Mouse (Mus musculus) MEL (cell line): ENCODE measurements around the gene AC124108.1. TPM values are rescaled to one million over a fixed set of nuclear protein-coding genes. Genes with fewer than 3 reads are reported as not detected.

Experiments
- DNase-seq: peaks from one replicate; pipeline ENCODE4 v3.0.0; 2011; ENCODE audit warnings: low read depth, low spot score
- H3K27ac ChIP-seq: 2 replicates; pipeline ENCODE4 v1.5.1; 2012; ENCODE audit warnings: low read depth, mild to moderate bottlenecking, control low read depth, low read length, moderate library complexity; ENCODE audit not compliant: control insufficient read depth
- H3K27me3 ChIP-seq, 2 experiments: fragments of 150-350 bp in 1 of 2; sonication (generic) in 1 of 2; 2 replicates each; pipeline ENCODE4 v1.6.1; 2012; ENCODE audit warnings: low read length in 2 of 2, mild to moderate bottlenecking in 2 of 2, improper control_type of control experiment in 1 of 2, moderate library complexity in 1 of 2; ENCODE audit not compliant: insufficient read depth in 2 of 2, control insufficient read depth in 1 of 2
- H3K36me3 ChIP-seq, 2 experiments: 2 replicates each; pipeline ENCODE4 v1.6.1; 2012 to 2014; ENCODE audit warnings: low read length in 2 of 2, improper control_type of control experiment in 1 of 2, inconsistent platforms in 1 of 2, mild to moderate bottlenecking in 1 of 2; ENCODE audit not compliant: insufficient read depth in 2 of 2, control insufficient read depth in 1 of 2
- H3K4me1 ChIP-seq, 2 experiments: fragments of 150-350 bp in 1 of 2; sonication (generic) in 1 of 2; 2 replicates each; pipeline ENCODE4 v1.6.1; 2012; ENCODE audit warnings: low read length in 2 of 2, improper control_type of control experiment in 1 of 2, mild to moderate bottlenecking in 1 of 2; ENCODE audit not compliant: insufficient read depth in 2 of 2, control insufficient read depth in 1 of 2
- H3K4me3 ChIP-seq, 2 experiments: fragments of 150-350 bp in 1 of 2; sonication (generic) in 1 of 2; 2 replicates each; pipeline ENCODE4 v1.5.1; 2012; ENCODE audit warnings: low read depth in 2 of 2, low read length in 2 of 2, mild to moderate bottlenecking in 2 of 2, moderate library complexity in 2 of 2, control low read depth in 1 of 2, improper control_type of control experiment in 1 of 2; ENCODE audit not compliant: control insufficient read depth in 1 of 2, insufficient read depth in 1 of 2
- H3K79me2 ChIP-seq: 2 replicates; pipeline ENCODE4 v1.6.1; 2012; ENCODE audit warnings: mild to moderate bottlenecking, low read length, moderate library complexity; ENCODE audit not compliant: control insufficient read depth, poor library complexity, insufficient read depth
- H3K9ac ChIP-seq: 2 replicates; pipeline ENCODE4 v1.6.1; 2012; ENCODE audit warnings: low read depth, mild to moderate bottlenecking, control low read depth, low read length, moderate library complexity; ENCODE audit not compliant: control insufficient read depth, poor library complexity, severe bottlenecking
- H3K9me3 ChIP-seq: fragments of 150-350 bp; sonication (generic); replicated peaks from 2 replicates; pipeline ENCODE4 v1.6.1; 2012; ENCODE audit warnings: mild to moderate bottlenecking, low read length, improper control_type of control experiment, moderate library complexity; ENCODE audit not compliant: insufficient read depth
- CHD1 ChIP-seq: IDR thresholded peaks from 2 replicates; pipeline ENCODE4 v1.6.1; 2012; ENCODE audit warnings: low read depth, mild to moderate bottlenecking, inconsistent platforms, low read length, improper control_type of control experiment
- CHD2 ChIP-seq: IDR thresholded peaks from 2 replicates; pipeline ENCODE4 v1.6.1; 2011; ENCODE audit warnings: low read length, improper control_type of control experiment
- CTCF ChIP-seq, 3 experiments: IDR thresholded peaks in 2 of 3; conservative IDR thresholded peaks in 1 of 3; 2 replicates each; pipeline ENCODE4 v1.5.1; 2011 to 2012; ENCODE audit warnings: low read length in 3 of 3, low read depth in 2 of 3, mild to moderate bottlenecking in 2 of 3, improper control_type of control experiment in 1 of 3, inconsistent platforms in 1 of 3, mixed read lengths in 1 of 3, moderate library complexity in 1 of 3; ENCODE audit not compliant: control insufficient read depth in 1 of 3, insufficient read depth in 1 of 3, poor library complexity in 1 of 3, severe bottlenecking in 1 of 3
- ELF1 ChIP-seq: IDR thresholded peaks from 2 replicates; pipeline ENCODE4 v1.6.1; 2014; ENCODE audit warnings: low read depth, mild to moderate bottlenecking, inconsistent platforms, low read length, improper control_type of control experiment, moderate library complexity
- ETS1 ChIP-seq: IDR thresholded peaks from 2 replicates; pipeline ENCODE4 v1.6.1; 2012; ENCODE audit warnings: low read depth, mild to moderate bottlenecking, inconsistent platforms, low read length, improper control_type of control experiment, moderate library complexity
- GABPA ChIP-seq: IDR thresholded peaks from 2 replicates; pipeline ENCODE4 v1.6.1; 2012; ENCODE audit warnings: low read depth, mild to moderate bottlenecking, inconsistent platforms, low read length, improper control_type of control experiment, moderate library complexity
- JUND ChIP-seq: IDR thresholded peaks from 2 replicates; pipeline ENCODE4 v1.6.1; 2011; ENCODE audit warnings: low read depth, mild to moderate bottlenecking, improper control_type of control experiment, low read length
- KAT2A ChIP-seq: conservative IDR thresholded peaks from 2 replicates; pipeline ENCODE4 v1.6.1; 2012; ENCODE audit warnings: low read depth, low read length, improper control_type of control experiment, inconsistent platforms
- MAFK ChIP-seq: IDR thresholded peaks from 2 replicates; pipeline ENCODE4 v1.6.1; 2011; ENCODE audit warnings: low read depth, mild to moderate bottlenecking, low read length, improper control_type of control experiment, borderline replicate concordance
- MAX ChIP-seq: IDR thresholded peaks from 2 replicates; pipeline ENCODE4 v1.6.1; 2011; ENCODE audit warnings: low read length, improper control_type of control experiment
- MAZ ChIP-seq: IDR thresholded peaks from 2 replicates; pipeline ENCODE4 v1.6.1; 2012; ENCODE audit warnings: low read depth, mild to moderate bottlenecking, inconsistent platforms, low read length, improper control_type of control experiment
- MEF2A ChIP-seq: IDR thresholded peaks from 2 replicates; pipeline ENCODE4 v1.6.1; 2014; ENCODE audit warnings: low read depth, mild to moderate bottlenecking, inconsistent platforms, low read length, improper control_type of control experiment; ENCODE audit not compliant: poor library complexity, insufficient replicate concordance, severe bottlenecking; ENCODE audit errors: extremely low read depth
- MYB ChIP-seq: IDR thresholded peaks from 2 replicates; pipeline ENCODE4 v1.6.1; 2011; ENCODE audit warnings: mild to moderate bottlenecking, low read depth, low read length, improper control_type of control experiment
- MYC ChIP-seq: IDR thresholded peaks from 2 replicates; pipeline ENCODE4 v1.6.1; 2011; ENCODE audit warnings: low read depth, mild to moderate bottlenecking, low read length, improper control_type of control experiment, moderate library complexity
- NELFE ChIP-seq: IDR thresholded peaks from 2 replicates; pipeline ENCODE4 v1.6.1; 2011; ENCODE audit warnings: low read depth, low read length, improper control_type of control experiment
- NRF1 ChIP-seq: IDR thresholded peaks from 2 replicates; pipeline ENCODE4 v1.6.1; 2014; ENCODE audit warnings: low read depth, mild to moderate bottlenecking, inconsistent platforms, low read length, improper control_type of control experiment, moderate library complexity; ENCODE audit not compliant: poor library complexity, insufficient read depth, severe bottlenecking
- POLR2A ChIP-seq, 2 experiments: IDR thresholded peaks; 2 replicates each; pipeline ENCODE4 v1.6.1; 2011 to 2012; ENCODE audit warnings: low read length in 2 of 2, mild to moderate bottlenecking in 2 of 2, control low read depth in 1 of 2, improper control_type of control experiment in 1 of 2, low read depth in 1 of 2, moderate library complexity in 1 of 2; ENCODE audit not compliant: control insufficient read depth in 1 of 2, insufficient read depth in 1 of 2, poor library complexity in 1 of 2
- POLR2AphosphoS5 ChIP-seq: IDR thresholded peaks from 2 replicates; pipeline ENCODE4 v1.6.1; 2012; ENCODE audit warnings: low read depth, borderline replicate concordance, mild to moderate bottlenecking, inconsistent platforms, low read length, moderate library complexity, mixed read lengths
- RAD21 ChIP-seq: IDR thresholded peaks from 2 replicates; pipeline ENCODE4 v1.6.1; 2011; ENCODE audit warnings: mild to moderate bottlenecking, low read depth, low read length, improper control_type of control experiment
- SIN3A ChIP-seq: IDR thresholded peaks from 2 replicates; pipeline ENCODE4 v1.6.1; 2012; ENCODE audit warnings: low read length, improper control_type of control experiment, inconsistent platforms
- SMC3 ChIP-seq: IDR thresholded peaks from 2 replicates; pipeline ENCODE4 v1.6.1; 2011; ENCODE audit warnings: low read depth, low read length, improper control_type of control experiment
- TAL1 ChIP-seq: IDR thresholded peaks from 2 replicates; pipeline ENCODE4 v1.6.1; 2012; ENCODE audit warnings: mild to moderate bottlenecking, inconsistent platforms, low read length, moderate library complexity, mixed read lengths
- TBP ChIP-seq: IDR thresholded peaks from 2 replicates; pipeline ENCODE4 v1.8.0; 2011; ENCODE audit warnings: low read depth, low read length, improper control_type of control experiment
- TCF12 ChIP-seq: IDR thresholded peaks from 2 replicates; pipeline ENCODE4 v1.6.1; 2014; ENCODE audit warnings: low read depth, mild to moderate bottlenecking, inconsistent platforms, low read length, improper control_type of control experiment, moderate library complexity
- UBTF ChIP-seq: IDR thresholded peaks from 2 replicates; pipeline ENCODE4 v1.6.1; 2012; ENCODE audit warnings: low read depth, mild to moderate bottlenecking, inconsistent platforms, low read length, improper control_type of control experiment, moderate library complexity, borderline replicate concordance; ENCODE audit not compliant: insufficient read depth
- USF2 ChIP-seq, 2 experiments: IDR thresholded peaks; 2 replicates each; pipeline ENCODE4 v1.6.1; 2011 to 2012; ENCODE audit warnings: improper control_type of control experiment in 2 of 2, low read length in 2 of 2, borderline replicate concordance in 1 of 2, inconsistent platforms in 1 of 2, low read depth in 1 of 2, mild to moderate bottlenecking in 1 of 2; ENCODE audit not compliant: insufficient read depth in 1 of 2
- ZKSCAN1 ChIP-seq: IDR thresholded peaks from 2 replicates; pipeline ENCODE4 v1.6.1; 2012; ENCODE audit warnings: low read depth, mild to moderate bottlenecking, inconsistent platforms, low read length, improper control_type of control experiment, moderate library complexity
- ZNF384 ChIP-seq: IDR thresholded peaks from 2 replicates; pipeline ENCODE4 v1.6.1; 2012; ENCODE audit warnings: low read depth, mild to moderate bottlenecking, inconsistent platforms, low read length, improper control_type of control experiment
- polyA plus RNA-seq, 2 experiments: library from polyadenylated mRNA; stranded (reverse) in 1 of 2; unstranded in 1 of 2; fragments of >175 nt in 1 of 2; fragments of >200 nt in 1 of 2; gene quantifications; 2 replicates each; pipeline versions ENCODE4 v1.2.1 to v1.2.4; 2012; ENCODE audit warnings: low replicate concordance in 2 of 2, low read depth in 1 of 2; ENCODE audit not compliant: insufficient read length in 2 of 2, insufficient read depth in 1 of 2, missing spikeins in 1 of 2
- total RNA-seq: library from RNA; depleted of rRNA; stranded (reverse); fragments of 300-350 nt; gene quantifications from 2 replicates; pipeline ENCODE4 v1.2.3, GENCODE M21; 2012

The AC124108.1 gene
- total and polyA plus RNA-seq, 3 experiments, result not detected

- Histone ChIP-seq H3K27ac (no peak overlapping the region), H3K4me1 (no peaks in the 10 kb centered on the region), H3K27me3 (peaks cover 6 to 8% of the 10 kb centered on the region in 2 experiments; a peak in 3 of 4 replicates), H3K9ac (no peak overlapping the region), H3K9me3 (no peaks in the 10 kb centered on the region), H3K36me3 (no peaks in the 10 kb centered on the region; a peak in 1 of 4 replicates), H3K4me3 (no peak overlapping the region), H3K79me2 (no peaks in the 10 kb centered on the region)
- no peak for DNase-seq
- TF ChIP-seq USF2 (IDR thresholded peaks at IDR 0.05; ENCODE audit: borderline replicate concordance in 1 of 2, insufficient read depth in 1 of 2, low read depth in 1 of 2, low read length in 2 of 2) (no peak), UBTF (no peak), GABPA (no peak), TBP (no peak), MYB (no peak), ETS1 (no peak), TCF12 (no peak), MAFK (no peak), JUND (no peak), NELFE (no peak), TAL1 (no peak), POLR2AphosphoS5 (no peak)
These were observed 31.6 kb upstream of the AC124108.1 start for GRCm38 (mm10) chr1:132159681-132160080.

- Histone ChIP-seq H3K4me3 (no peak overlapping the region), H3K36me3 (no peaks in the 10 kb centered on the region; a peak in 1 of 4 replicates), H3K9ac (no peak overlapping the region), H3K79me2 (no peaks in the 10 kb centered on the region), H3K27me3 (peaks cover 6 to 8% of the 10 kb centered on the region in 2 experiments; a peak in 3 of 4 replicates), H3K27ac (no peak overlapping the region), H3K9me3 (no peaks in the 10 kb centered on the region), H3K4me1 (no peaks in the 10 kb centered on the region)
- DNase-seq, result no peak
- TF ChIP-seq ETS1, result no peak
- no peak for TF ChIP-seq MAX
- no peak for TF ChIP-seq CHD2
- no peak for TF ChIP-seq POLR2A (IDR thresholded peaks at IDR 0.05; ENCODE audit: control insufficient read depth in 1 of 2, insufficient read depth in 1 of 2, low read depth in 1 of 2, low read length in 2 of 2, poor library complexity in 1 of 2)
- no peak for TF ChIP-seq MAZ
- TF ChIP-seq MEF2A, result no peak
- no peak for TF ChIP-seq CHD1
- no peak for TF ChIP-seq ZNF384
- TF ChIP-seq ZKSCAN1, result no peak
- no peak for TF ChIP-seq GABPA
- no peak for TF ChIP-seq UBTF
- TF ChIP-seq ELF1, result no peak
- no peak for TF ChIP-seq MYC
- TF ChIP-seq JUND, result no peak
- TF ChIP-seq CTCF (IDR thresholded peaks at IDR 0.05 in 2 of 3, conservative IDR thresholded peaks at IDR 0.05 in 1 of 3; ENCODE audit: control insufficient read depth in 1 of 3, insufficient read depth in 1 of 3, low read depth in 2 of 3, low read length in 3 of 3, poor library complexity in 1 of 3, severe bottlenecking in 1 of 3), result no peak
- TF ChIP-seq RAD21, result no peak
- TF ChIP-seq NRF1, result no peak
- no peak for TF ChIP-seq SIN3A
- no peak for TF ChIP-seq KAT2A
- TF ChIP-seq SMC3, result no peak
These were observed 29.9 kb upstream of the AC124108.1 start for GRCm38 (mm10) chr1:132161211-132161880.
